Mouse (Mus musculus): ENCODE results near the gene Cep68. TPM values are rescaled to one million over a fixed set of nuclear protein-coding genes. Genes with fewer than 3 reads are reported as not detected.

Cep68 gene
- polyA plus RNA-seq, 1 experiment from 2014 or later: 29.3 TPM

DNA sequence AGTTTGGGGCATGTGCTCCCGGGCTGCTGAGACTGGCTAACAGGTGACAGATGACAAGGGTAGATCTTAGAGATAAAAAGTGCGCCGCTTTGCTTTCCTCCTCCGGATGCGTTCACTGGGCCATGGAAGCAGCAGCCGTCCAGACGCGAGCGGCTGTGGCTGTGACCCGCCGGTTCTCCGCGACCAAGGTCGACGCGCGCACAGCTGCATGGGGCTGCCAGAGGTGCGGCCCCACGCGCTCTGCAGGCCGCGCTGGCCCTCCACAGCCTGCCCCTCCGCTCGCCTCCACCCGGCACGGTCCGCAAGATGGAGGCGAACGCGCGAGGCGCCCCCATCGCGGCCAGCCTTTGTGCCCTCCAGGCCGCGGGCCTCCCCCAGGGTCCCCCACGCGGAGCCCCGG, 389 bp downstream of the Cep68 start:
- Histone ChIP-seq H3K4me1 (peaks cover 30% of the 10 kb centered on the region), H3K9ac (peak overlapping the region; percentile 92), H3K4me2 (peak overlapping the region; percentile 94), H3K9me3 (no peaks in the 10 kb centered on the region), H3K27ac (peak overlapping the region; percentile 87), H3K36me3 (replicated peaks) (no peaks in the 10 kb centered on the region), H3K27me3 (replicated peaks) (no peaks in the 10 kb centered on the region), H3K4me3 (peak overlapping the region; percentile 81)
- peak; percentile 86 for ATAC-seq (replicated peaks)
- WGBS: under 1% methylated on average over 36 of the region's 39 CpGs

DNA sequence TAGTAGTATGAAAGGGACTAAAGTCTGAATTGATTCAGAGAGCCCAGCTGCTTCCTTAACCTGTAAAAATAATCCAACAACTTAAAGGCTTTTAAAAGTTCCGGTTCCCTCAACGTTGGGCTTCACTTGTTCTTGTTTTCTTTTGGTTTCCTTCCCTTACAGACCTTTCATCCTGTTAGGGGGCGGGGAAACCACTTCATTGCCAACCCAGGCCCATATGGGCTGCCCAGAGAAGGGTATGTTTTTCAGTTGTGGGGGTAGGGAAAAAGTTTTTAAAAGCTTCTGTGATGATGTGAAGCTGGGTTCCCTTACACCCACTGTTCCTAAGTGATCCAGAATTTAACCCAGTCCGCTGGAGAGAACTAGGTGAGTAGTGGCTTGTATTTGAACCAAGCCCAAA, 952 bp downstream of the Cep68 start:
- ATAC-seq (replicated peaks): no peak
- H3K4me1 ChIP-seq: peaks cover 30% of the 10 kb centered on the region
- H3K9ac ChIP-seq: peak overlapping the region; percentile 92
- no peaks in the 10 kb centered on the region for H3K9me3 ChIP-seq
- no peaks in the 10 kb centered on the region for H3K36me3 ChIP-seq (replicated peaks)
- H3K27ac ChIP-seq: peak overlapping the region; percentile 87; the same call in 1 of the 2 replicates
- H3K4me2 ChIP-seq: peak overlapping the region; percentile 94
- peak overlapping the region; percentile 81 for H3K4me3 ChIP-seq
- WGBS: 16% methylated on average over 4 of the region's 4 CpGs
- no peaks in the 10 kb centered on the region for H3K27me3 ChIP-seq (replicated peaks)

DNA sequence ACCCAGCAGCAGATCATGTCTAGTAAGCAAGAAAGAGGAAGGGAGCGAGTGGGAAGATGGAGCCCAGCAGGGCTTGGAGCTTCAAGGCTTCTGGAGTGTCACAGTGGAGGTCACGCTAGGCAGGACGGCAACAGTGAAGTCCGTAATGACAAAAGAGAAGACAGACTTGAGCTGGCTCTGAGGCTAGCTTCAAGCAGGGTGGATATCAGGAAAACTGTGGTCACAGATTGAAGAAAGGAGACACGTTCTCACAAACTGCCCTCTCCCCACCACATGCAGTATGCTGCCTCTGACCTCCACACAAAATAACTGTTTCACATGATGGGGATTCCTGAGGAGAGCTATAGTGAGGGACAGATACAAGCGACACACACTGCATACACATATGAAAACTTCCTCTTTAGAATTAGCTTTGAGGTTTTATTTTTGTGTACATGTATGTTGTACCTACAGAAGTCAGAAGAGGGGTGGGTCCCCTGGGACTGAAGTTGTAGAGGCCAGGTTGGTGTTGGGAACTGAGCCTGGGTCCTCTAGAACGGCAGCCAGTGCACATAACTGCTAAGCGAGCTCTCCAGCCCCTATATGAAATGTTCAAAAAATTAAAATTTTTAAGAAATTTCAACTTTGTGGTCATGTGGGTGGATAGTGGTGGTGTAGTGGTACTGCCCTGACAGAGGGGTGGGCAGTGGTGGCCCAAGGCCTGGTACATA, 1.9 kb downstream of the Cep68 start:
- WGBS: 68% methylated on average over 8 of the region's 8 CpGs
- H3K4me1 ChIP-seq: peaks cover 30% of the 10 kb centered on the region
- H3K9me3 ChIP-seq: no peaks in the 10 kb centered on the region
- H3K4me2 ChIP-seq: no peak overlapping the region
- H3K27ac ChIP-seq: no peak overlapping the region
- no peak for ATAC-seq (replicated peaks)
- no peaks in the 10 kb centered on the region for H3K27me3 ChIP-seq (replicated peaks)
- H3K9ac ChIP-seq: no peak overlapping the region
- no peaks in the 10 kb centered on the region for H3K36me3 ChIP-seq (replicated peaks)
- H3K4me3 ChIP-seq: no peak overlapping the region

DNA sequence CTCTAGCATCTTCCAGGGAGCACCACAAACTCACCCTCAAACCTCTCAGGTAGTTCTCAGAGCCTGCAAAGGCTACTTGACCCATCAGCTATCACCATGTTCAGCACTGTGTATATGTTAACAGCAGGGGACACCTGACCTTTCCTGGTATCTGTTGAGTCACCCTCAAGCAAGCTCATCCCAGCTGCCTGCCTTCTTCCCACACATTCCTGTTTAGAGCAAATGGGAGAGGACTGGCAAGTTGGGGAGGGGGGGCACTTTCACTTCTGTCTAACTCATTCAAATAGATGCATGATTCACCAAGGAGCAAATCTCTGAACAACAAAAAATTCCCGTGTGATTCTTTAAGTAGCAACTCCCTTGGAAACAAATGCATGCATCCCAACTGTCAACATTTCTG, 2.6 kb downstream of the Cep68 start:
- H3K9me3 ChIP-seq: no peaks in the 10 kb centered on the region
- no peak overlapping the region for H3K4me2 ChIP-seq
- ATAC-seq (replicated peaks): no peak
- no peak overlapping the region for H3K9ac ChIP-seq
- 0 out of 2 replicates have a peak, but pooled peaks cover 4% of the 10 kb centered on the region for H3K36me3 ChIP-seq (replicated peaks)
- no peak overlapping the region for H3K27ac ChIP-seq
- H3K27me3 ChIP-seq (replicated peaks): no peaks in the 10 kb centered on the region
- peaks cover 30% of the 10 kb centered on the region for H3K4me1 ChIP-seq
- no peak overlapping the region for H3K4me3 ChIP-seq
- 52% methylated on average over 1 of the region's 1 CpGs for WGBS

DNA sequence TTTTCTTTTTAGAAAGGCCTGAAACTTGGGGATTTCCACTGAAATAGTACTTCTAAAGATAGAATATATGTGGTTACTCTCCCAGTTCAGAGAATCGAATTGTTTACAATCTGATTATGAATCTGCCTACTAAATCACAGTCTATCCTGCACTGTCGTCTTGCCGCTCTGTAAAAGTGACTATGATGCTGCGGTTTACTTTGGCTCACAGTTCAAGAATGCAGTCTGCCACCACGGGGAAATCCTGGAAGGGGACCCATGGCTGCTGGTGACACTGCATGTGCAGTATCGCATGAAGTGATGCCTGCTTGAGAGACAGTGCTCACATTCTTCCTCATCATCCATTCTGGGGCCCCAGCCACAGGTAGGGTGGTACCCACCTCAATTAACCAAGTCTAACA, 3.9 kb downstream of the Cep68 start:
- H3K9me3 ChIP-seq: no peaks in the 10 kb centered on the region
- no peak for ATAC-seq (replicated peaks)
- H3K36me3 ChIP-seq (replicated peaks): peaks cover 5% of the 10 kb centered on the region; the same call in 1 of the 2 replicates
- WGBS: 92% methylated on average over 6 of the region's 6 CpGs
- H3K9ac ChIP-seq: no peak overlapping the region
- peaks cover 30% of the 10 kb centered on the region for H3K4me1 ChIP-seq
- no peak overlapping the region for H3K27ac ChIP-seq
- no peak overlapping the region for H3K4me2 ChIP-seq
- H3K4me3 ChIP-seq: no peak overlapping the region
- H3K27me3 ChIP-seq (replicated peaks): no peaks in the 10 kb centered on the region

DNA sequence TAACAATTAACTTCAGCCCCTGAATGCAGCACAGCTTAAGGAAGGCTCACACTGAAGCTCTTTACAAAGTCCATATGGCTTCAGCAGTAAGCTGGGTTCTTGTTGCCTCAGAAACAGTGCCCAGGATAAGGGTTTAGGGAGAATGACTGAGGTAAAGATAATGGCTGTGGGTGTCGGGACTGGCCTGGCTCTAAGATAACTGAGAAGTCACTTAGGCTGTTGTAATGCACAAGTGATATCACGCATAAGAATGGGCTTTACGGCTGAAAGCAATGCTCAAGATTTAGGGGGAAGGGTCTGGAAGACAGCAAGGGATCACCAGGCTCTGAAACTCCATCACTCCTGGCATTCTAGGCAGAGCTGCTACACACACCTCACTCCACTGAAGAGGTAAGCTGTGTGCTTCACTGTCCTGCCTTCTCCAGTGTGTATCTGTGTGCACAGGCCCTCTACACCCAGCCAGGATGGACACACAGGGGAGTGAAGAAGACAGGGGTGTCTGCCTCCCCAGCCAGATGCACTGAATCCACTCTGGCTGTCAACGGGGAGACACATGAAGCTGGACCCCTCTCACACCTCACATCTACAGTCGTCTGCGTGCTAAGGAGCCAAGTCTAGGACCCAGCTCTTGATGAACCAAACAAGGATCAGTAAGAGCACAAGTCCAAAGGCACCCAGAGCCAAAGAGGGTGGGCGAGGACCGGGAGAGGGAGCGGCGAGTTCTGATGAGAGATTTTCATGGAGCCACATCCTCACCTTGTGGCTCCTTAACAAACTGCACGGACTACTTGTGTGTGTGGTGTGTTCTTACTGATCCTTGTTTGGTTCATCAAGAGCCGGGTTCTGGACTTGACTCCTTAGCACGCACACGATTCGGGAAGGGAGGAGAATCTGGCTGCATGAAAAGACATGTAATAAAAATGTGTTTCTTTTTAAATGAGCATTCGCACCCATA, 4.6 kb downstream of the Cep68 start:
- Histone ChIP-seq H3K4me3 (no peak overlapping the region), H3K9ac (no peak overlapping the region), H3K27ac (no peak overlapping the region), H3K4me2 (no peak overlapping the region), H3K9me3 (no peaks in the 10 kb centered on the region), H3K4me1 (peaks cover 25% of the 10 kb centered on the region), H3K36me3 (replicated peaks) (peaks cover 11% of the 10 kb centered on the region), H3K27me3 (replicated peaks) (no peaks in the 10 kb centered on the region)
- 80% methylated on average over 16 of the region's 16 CpGs for WGBS
- no peak for ATAC-seq (replicated peaks)

DNA sequence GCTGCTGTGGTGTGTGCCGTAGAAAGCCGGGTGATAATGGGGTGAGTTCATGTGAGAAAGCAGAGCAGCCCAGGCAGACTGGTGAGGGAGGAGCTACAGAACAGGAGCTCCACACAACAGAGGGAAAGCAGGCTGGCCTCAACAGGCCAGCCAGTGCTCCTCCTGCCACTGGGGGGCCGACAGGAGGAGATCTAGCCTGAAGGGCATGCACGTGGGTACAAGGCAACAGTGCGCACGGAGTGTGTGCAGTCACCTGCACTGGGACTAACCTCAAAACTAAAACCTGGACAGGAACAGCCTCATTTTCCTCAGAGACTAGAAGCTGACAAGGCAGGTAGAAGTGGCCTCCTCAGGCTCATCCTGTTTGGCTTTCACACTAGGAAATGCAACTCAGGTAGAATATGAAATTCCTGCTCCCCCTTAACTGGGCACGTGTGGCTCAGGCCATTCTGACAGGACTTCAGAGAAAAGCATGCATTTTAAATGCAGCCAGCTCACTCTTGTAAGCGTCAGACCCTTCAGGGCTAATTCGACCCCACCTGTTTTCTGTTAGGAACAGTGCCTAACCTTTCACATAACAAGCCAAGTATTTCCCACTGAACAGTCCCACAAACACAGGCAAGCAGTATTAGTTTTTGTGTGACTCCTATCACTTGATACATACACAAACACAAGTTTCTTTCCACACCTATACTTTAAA, 5.9 kb downstream of the Cep68 start:
- peaks cover 23% of the 10 kb centered on the region for H3K36me3 ChIP-seq (replicated peaks)
- no peaks in the 10 kb centered on the region for H3K27me3 ChIP-seq (replicated peaks)
- H3K27ac ChIP-seq: no peak overlapping the region
- WGBS: 48% methylated on average over 9 of the region's 9 CpGs
- ATAC-seq (replicated peaks): 0 out of 2 replicates have a peak, but pooled peaks have one; percentile 21
- H3K4me2 ChIP-seq: no peak overlapping the region
- H3K9ac ChIP-seq: no peak overlapping the region
- peaks cover 23% of the 10 kb centered on the region for H3K4me1 ChIP-seq
- H3K4me3 ChIP-seq: no peak overlapping the region
- no peaks in the 10 kb centered on the region for H3K9me3 ChIP-seq

DNA sequence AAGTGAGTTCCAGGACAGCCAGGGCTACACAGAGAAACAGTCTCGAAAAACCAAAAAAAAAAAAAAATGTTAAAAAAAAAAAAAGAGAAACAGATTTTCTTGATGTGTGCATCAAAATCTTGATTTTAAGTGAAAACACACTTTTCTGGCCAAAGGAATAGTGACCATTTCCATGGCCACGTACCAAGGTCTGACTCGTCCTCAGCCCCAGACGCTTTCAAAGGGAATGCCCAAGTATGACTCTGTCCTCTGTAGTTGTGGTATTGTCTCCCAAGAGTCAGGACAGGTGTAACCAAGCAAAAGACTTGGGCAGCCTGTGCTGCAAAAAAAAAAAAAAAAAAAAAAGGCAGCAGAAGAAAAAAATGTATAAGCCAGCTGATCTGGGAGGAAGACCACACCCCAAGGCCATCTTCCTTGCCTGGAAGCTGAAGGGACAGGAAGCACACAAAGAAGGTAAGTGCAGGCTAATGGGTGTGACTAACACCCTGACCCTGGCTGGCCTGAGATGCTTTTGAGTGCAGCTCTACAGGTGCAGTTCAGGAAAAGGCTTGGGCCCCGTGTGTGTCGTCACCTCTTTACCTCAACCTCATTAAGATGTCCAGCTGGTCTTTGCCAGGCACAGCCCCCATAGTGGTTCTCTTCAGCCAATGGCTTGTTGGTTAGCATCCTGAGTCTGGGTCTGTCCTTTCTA, 6.7 kb downstream of the Cep68 start:
- Histone ChIP-seq H3K27ac (no peak overlapping the region), H3K27me3 (replicated peaks) (no peaks in the 10 kb centered on the region), H3K36me3 (replicated peaks) (peaks cover 23% of the 10 kb centered on the region), H3K4me2 (no peak overlapping the region), H3K9me3 (no peaks in the 10 kb centered on the region), H3K4me3 (no peak overlapping the region), H3K4me1 (peaks cover 15% of the 10 kb centered on the region), H3K9ac (no peak overlapping the region)
- whole genome bisulfite sequencing: 95% methylated on average over 6 of the region's 6 CpGs
- ATAC-seq (replicated peaks): no peak

DNA sequence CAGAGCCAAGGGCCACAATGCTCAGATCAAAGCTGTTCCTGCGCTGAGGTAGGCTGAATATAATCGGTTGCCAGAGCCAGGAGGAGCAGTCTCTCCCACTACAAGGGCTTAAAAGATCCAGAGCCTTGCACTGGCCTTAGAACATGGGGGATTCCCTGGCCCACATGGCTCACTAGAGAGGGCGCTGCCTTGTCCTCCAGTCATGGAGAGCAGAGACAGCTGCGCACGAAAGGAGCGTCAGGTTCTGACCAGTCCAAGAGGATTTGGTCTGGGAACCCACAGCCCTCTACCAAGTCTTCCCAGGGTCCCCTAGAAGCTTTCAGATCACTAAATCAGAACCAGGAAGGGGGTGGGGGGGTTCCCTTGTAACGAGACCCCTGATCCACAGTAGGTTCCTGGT, 7.9 kb downstream of the Cep68 start:
- no peak overlapping the region for H3K4me3 ChIP-seq
- H3K9ac ChIP-seq: no peak overlapping the region
- H3K9me3 ChIP-seq: no peaks in the 10 kb centered on the region
- H3K27ac ChIP-seq: no peak overlapping the region
- WGBS: 93% methylated on average over 7 of the region's 7 CpGs
- H3K27me3 ChIP-seq (replicated peaks): no peaks in the 10 kb centered on the region
- no peak for ATAC-seq (replicated peaks)
- H3K4me1 ChIP-seq: peaks cover 3% of the 10 kb centered on the region; the same call in 1 of the 2 replicates
- H3K36me3 ChIP-seq (replicated peaks): peaks cover 32% of the 10 kb centered on the region
- no peak overlapping the region for H3K4me2 ChIP-seq

DNA sequence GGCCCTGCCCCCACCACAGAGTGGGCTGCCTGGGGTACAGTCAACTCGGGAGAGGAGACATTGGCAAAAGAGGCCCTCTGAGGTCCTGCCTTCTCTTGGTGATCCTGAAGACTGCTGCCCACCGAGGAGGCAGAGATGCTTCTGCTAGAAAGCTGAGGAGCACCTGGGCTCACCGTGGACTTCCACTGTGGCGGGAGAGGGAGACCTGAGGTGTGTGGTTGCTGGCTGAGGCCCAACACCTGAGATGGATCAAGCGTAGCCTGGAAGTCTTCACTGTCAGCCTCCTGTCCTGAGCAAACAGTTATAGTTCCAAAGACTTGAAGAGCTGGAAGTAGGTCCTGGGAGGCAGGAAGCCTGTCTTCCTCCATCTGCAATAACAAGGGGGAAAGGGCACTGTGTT, 8.9 kb downstream of the Cep68 start:
- peaks cover 38% of the 10 kb centered on the region for H3K36me3 ChIP-seq (replicated peaks)
- H3K27me3 ChIP-seq (replicated peaks): no peaks in the 10 kb centered on the region
- no peak overlapping the region for H3K4me3 ChIP-seq
- H3K4me1 ChIP-seq: no peaks in the 10 kb centered on the region
- 87% methylated on average over 5 of the region's 5 CpGs for whole genome bisulfite sequencing
- H3K4me2 ChIP-seq: no peak overlapping the region
- ATAC-seq (replicated peaks): no peak
- H3K27ac ChIP-seq: no peak overlapping the region
- H3K9ac ChIP-seq: no peak overlapping the region
- H3K9me3 ChIP-seq: no peaks in the 10 kb centered on the region

DNA sequence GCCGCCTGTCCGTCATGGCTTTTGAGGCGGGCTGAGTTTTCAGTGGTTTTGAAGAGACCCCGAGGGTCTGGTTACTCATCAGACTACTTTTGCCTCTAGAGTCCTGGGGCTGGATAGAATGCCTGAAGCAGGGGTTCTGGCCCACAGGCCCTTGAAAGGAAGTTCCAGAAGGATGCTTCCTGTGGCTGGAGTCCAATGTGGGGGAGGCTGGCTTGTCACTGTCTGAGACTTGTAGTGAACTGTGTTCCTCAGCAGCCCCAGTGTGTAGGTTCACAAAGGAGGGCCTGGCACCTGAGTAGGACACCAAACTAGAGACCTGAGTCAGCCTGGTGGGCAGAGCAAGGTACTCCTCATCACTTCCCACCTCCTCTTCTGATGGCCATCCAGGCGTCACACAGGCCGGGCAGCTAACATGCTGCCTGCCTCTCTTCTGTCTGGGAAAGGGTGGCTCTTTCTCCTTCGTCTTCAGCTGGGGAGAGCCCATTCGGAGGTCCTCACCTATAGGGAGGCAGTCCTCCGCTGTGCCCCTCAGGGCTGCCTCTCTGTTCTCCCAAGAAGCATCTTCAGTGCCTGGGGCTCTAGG, 9.9 kb downstream of the Cep68 start:
- Histone ChIP-seq H3K36me3 (replicated peaks) (peaks cover 47% of the 10 kb centered on the region), H3K9ac (no peak overlapping the region)

More for the DNA sequence above, 9.9 kb downstream of the Cep68 start:
- Histone ChIP-seq H3K4me1 (no peaks in the 10 kb centered on the region), H3K4me3 (no peak overlapping the region), H3K4me2 (no peak overlapping the region), H3K9me3 (no peaks in the 10 kb centered on the region), H3K27me3 (replicated peaks) (no peaks in the 10 kb centered on the region), H3K27ac (no peak overlapping the region)
- 91% methylated on average over 9 of the region's 9 CpGs for WGBS
- ATAC-seq (replicated peaks): no peak

All from midbrain, embryonic 15.5 days (tissue).